Comparison of ENCODE assay signal across 25 mouse cellular contexts in genomic region chr5:138885905-138886304, GRCm38 (mm10).
A peak's percentile ranks its signal among the peaks of the same experiment; 100 is the strongest.
DNase-seq lines count a peak whose midpoint lies in the region; ATAC-seq and TF ChIP-seq lines count a peak whose summit lies in the region.
"Had no signal": no experiment of that assay in that cellular context is flagged by ENCODE, and none has a peak within 500 bp of the region (broad histone marks: within the 10 kb centered on the region; RNA-seq: fewer than 3 reads in every experiment).

No protein-coding gene starts in this region.

- TF ChIP-seq EP300 in heart, adult 2 months (IDR thresholded peaks at IDR 0.05; ENCODE audit: insufficient read depth, low read depth, low read length) = peak; percentile 79; the same call in 1 of the 2 replicates

- WGBS in heart, adult 2 months = 63% methylated on average over 3 of the region's 3 CpGs
- WGBS in heart, embryonic 10.5 days = 75% methylated on average over 3 of the region's 3 CpGs
- WGBS in kidney, adult 2 months = 80% methylated on average over 3 of the region's 3 CpGs
- WGBS in kidney, embryonic 15.5 days = 71% methylated on average over 3 of the region's 3 CpGs
- WGBS in thymus, adult 2 months = 72% methylated on average over 3 of the region's 3 CpGs

- peak; percentile 53 to 67 for DNase-seq in heart, adult 2 months
- DNase-seq in heart, embryonic 10.5 days (ENCODE audit: low spot score) = no peak
- DNase-seq in kidney, adult 2 months = peak; percentile 70
- DNase-seq in kidney, postnatal 14 days = peak; percentile 37
- DNase-seq in thymus, adult 2 months = no peak
- DNase-seq: adrenal gland, postnatal 25 days; B cell, adult 2 months; cerebellum, adult 11-12 months; cerebellum, adult 9-11 months; embryo, embryonic 11 days; layer of hippocampus, adult 9-11 months; liver, embryonic 13.5 days; lung, adult 2 months; lung, postnatal 10 days had no signal

- TF ChIP-seq CTCF in heart, adult 2 months (IDR thresholded peaks at IDR 0.05) = no peak
- no peak for TF ChIP-seq CTCF in kidney, adult 2 months (conservative IDR thresholded peaks at IDR 0.05; ENCODE audit: insufficient read depth, insufficient read length, low read depth, low read length)
- no peak for TF ChIP-seq CTCF in thymus, adult 2 months (IDR thresholded peaks at IDR 0.05; ENCODE audit: borderline replicate concordance, control insufficient read depth, extremely low read depth, insufficient read depth, low read length, poor library complexity)

- ATAC-seq in kidney, embryonic 15.5 days (replicated peaks; ENCODE audit: low FRiP score) = no peak
- ATAC-seq: forebrain, embryonic 15.5 days; hindbrain, postnatal 0 days; intestine, embryonic 15.5 days; midbrain, embryonic 13.5 days had no signal

- no peak overlapping the region for H3K4me2 ChIP-seq in kidney, embryonic 15.5 days
- H3K4me2 ChIP-seq: embryonic facial prominence, embryonic 13.5 days; forebrain, embryonic 15.5 days; hindbrain, embryonic 12.5 days; intestine, embryonic 15.5 days; limb, embryonic 15.5 days; liver, embryonic 13.5 days; midbrain, embryonic 13.5 days had no signal

- H3K9ac ChIP-seq in heart, adult 2 months (ENCODE audit: low read depth, low read length) = no peak overlapping the region
- H3K9ac ChIP-seq in kidney, embryonic 15.5 days = no peak overlapping the region
- H3K9ac ChIP-seq: embryonic facial prominence, embryonic 13.5 days; forebrain, embryonic 15.5 days; hindbrain, embryonic 12.5 days; intestine, embryonic 15.5 days; limb, embryonic 15.5 days; liver, embryonic 13.5 days; midbrain, embryonic 13.5 days had no signal

- H3K4me1 ChIP-seq in heart, adult 2 months (ENCODE audit: control insufficient read depth, insufficient read depth, low read length) = peaks cover 13% of the 10 kb centered on the region
- peaks cover 32% of the 10 kb centered on the region for H3K4me1 ChIP-seq in heart, embryonic 10.5 days
- no peaks in the 10 kb centered on the region for H3K4me1 ChIP-seq in kidney, adult 2 months (ENCODE audit: control insufficient read depth, insufficient read depth, low read length)
- H3K4me1 ChIP-seq in kidney, embryonic 15.5 days = peaks cover 14% of the 10 kb centered on the region
- H3K4me1 ChIP-seq in thymus, adult 2 months (replicated peaks; ENCODE audit: control insufficient read depth, insufficient read depth, low read length) = no peaks in the 10 kb centered on the region
- H3K4me1 ChIP-seq: hindbrain, embryonic 12.5 days; liver, embryonic 13.5 days; midbrain, embryonic 13.5 days had no signal

- H3K79me2 ChIP-seq in heart, adult 2 months (replicated peaks; ENCODE audit: control insufficient read depth, insufficient read depth, low read length) = no peaks in the 10 kb centered on the region

- TF ChIP-seq POLR2A in heart, adult 2 months (IDR thresholded peaks at IDR 0.05; ENCODE audit: insufficient read depth, low read depth, low read length) = no peak
- no peak for TF ChIP-seq POLR2A in kidney, adult 2 months (IDR thresholded peaks at IDR 0.05; ENCODE audit: low read depth, low read length)
- TF ChIP-seq POLR2A in thymus, adult 2 months (IDR thresholded peaks at IDR 0.05; ENCODE audit: control insufficient read depth, extremely low read depth, insufficient read depth, low read length, poor library complexity) = no peak

- H3K4me3 ChIP-seq in heart, adult 2 months = no peak overlapping the region
- H3K4me3 ChIP-seq in heart, embryonic 10.5 days = no peak overlapping the region
- H3K4me3 ChIP-seq in kidney, adult 2 months (ENCODE audit: insufficient read depth, low read depth, low read length) = no peak overlapping the region
- no peak overlapping the region for H3K4me3 ChIP-seq in kidney, embryonic 15.5 days (replicated peaks)
- H3K4me3 ChIP-seq in thymus, adult 2 months (ENCODE audit: control insufficient read depth, insufficient read depth, low read length) = no peak overlapping the region
- H3K4me3 ChIP-seq: embryonic facial prominence, embryonic 13.5 days; forebrain, embryonic 10.5 days; forebrain, embryonic 15.5 days; hindbrain, embryonic 12.5 days; intestine, embryonic 15.5 days; limb, embryonic 10.5 days; limb, embryonic 15.5 days; liver, embryonic 13.5 days; midbrain, embryonic 13.5 days had no signal

- intact Hi-C loops in heart, adult 2 months (cut with DNase I) = no loop called here

- no peak overlapping the region for H3K27ac ChIP-seq in heart, adult 2 months
- H3K27ac ChIP-seq in heart, embryonic 10.5 days = no peak overlapping the region
- H3K27ac ChIP-seq in kidney, adult 2 months (ENCODE audit: insufficient read depth, low read depth, low read length) = no peak overlapping the region
- no peak overlapping the region for H3K27ac ChIP-seq in kidney, embryonic 15.5 days
- no peak overlapping the region for H3K27ac ChIP-seq in thymus, adult 2 months (ENCODE audit: control insufficient read depth, insufficient read depth, low read length)
- H3K27ac ChIP-seq: embryonic facial prominence, embryonic 13.5 days; forebrain, embryonic 10.5 days; forebrain, embryonic 15.5 days; hindbrain, embryonic 12.5 days; hindbrain, postnatal 0 days; intestine, embryonic 15.5 days; limb, embryonic 10.5 days; limb, embryonic 15.5 days; liver, embryonic 13.5 days; macrophage; midbrain, embryonic 13.5 days had no signal

- H3K27me3 ChIP-seq in heart, adult 2 months (ENCODE audit: control insufficient read depth, insufficient read depth, low read length) = no peaks in the 10 kb centered on the region
- no peaks in the 10 kb centered on the region for H3K27me3 ChIP-seq in heart, embryonic 10.5 days (ENCODE audit: insufficient read depth, poor library complexity, severe bottlenecking)
- H3K27me3 ChIP-seq in kidney, adult 2 months (replicated peaks; ENCODE audit: control insufficient read depth, insufficient read depth, low read length) = no peaks in the 10 kb centered on the region
- H3K27me3 ChIP-seq in kidney, embryonic 15.5 days = no peaks in the 10 kb centered on the region
- H3K27me3 ChIP-seq in thymus, adult 2 months (ENCODE audit: control insufficient read depth, insufficient read depth, low read length) = no peaks in the 10 kb centered on the region
- H3K27me3 ChIP-seq: embryonic facial prominence, embryonic 13.5 days; forebrain, embryonic 15.5 days; hindbrain, embryonic 12.5 days; intestine, embryonic 15.5 days; liver, embryonic 13.5 days; midbrain, embryonic 13.5 days had no signal

- no peaks in the 10 kb centered on the region for H3K36me3 ChIP-seq in heart, adult 2 months (ENCODE audit: control insufficient read depth, insufficient read depth, low read length)
- no peaks in the 10 kb centered on the region for H3K36me3 ChIP-seq in heart, embryonic 10.5 days
- no peaks in the 10 kb centered on the region for H3K36me3 ChIP-seq in kidney, adult 2 months (ENCODE audit: control insufficient read depth, insufficient read depth, low read length)
- no peaks in the 10 kb centered on the region for H3K36me3 ChIP-seq in kidney, embryonic 15.5 days
- no peaks in the 10 kb centered on the region for H3K36me3 ChIP-seq in thymus, adult 2 months (ENCODE audit: control insufficient read depth, insufficient read depth, low read length)
- H3K36me3 ChIP-seq: embryonic facial prominence, embryonic 13.5 days; forebrain, embryonic 10.5 days; forebrain, embryonic 15.5 days; hindbrain, embryonic 12.5 days; intestine, embryonic 15.5 days; limb, embryonic 10.5 days; limb, embryonic 15.5 days; liver, embryonic 13.5 days; midbrain, embryonic 13.5 days had no signal

- H3K9me3 ChIP-seq in heart, embryonic 10.5 days = no peaks in the 10 kb centered on the region
- H3K9me3 ChIP-seq in kidney, embryonic 15.5 days (replicated peaks) = no peaks in the 10 kb centered on the region
- H3K9me3 ChIP-seq: embryonic facial prominence, embryonic 13.5 days; forebrain, embryonic 10.5 days; forebrain, embryonic 15.5 days; hindbrain, embryonic 12.5 days; intestine, embryonic 15.5 days; limb, embryonic 10.5 days; limb, embryonic 15.5 days; liver, embryonic 13.5 days; midbrain, embryonic 13.5 days had no signal

Comparison
In these comparisons a context has a peak if more than half of its experiments do, and no peak if none do; other contexts are left out.
1. DNase-seq: peak in heart, adult 2 months (2 of 2), kidney, adult 2 months (single experiment) and kidney, postnatal 14 days (single experiment); none in heart, embryonic 10.5 days (single experiment) and thymus, adult 2 months (single experiment).